Mouse (Mus musculus) forebrain, postnatal 0 days (tissue): ENCODE measurements around the gene Crebzf. TPM values are rescaled to one million over a fixed set of nuclear protein-coding genes. Genes with fewer than 3 reads are reported as not detected.

ENCODE experiments used
- ATAC-seq: fragments of 200-750 bp; cut with Nextera tagmentation; 2 replicates; pipeline ENCODE4 v1.8.0; 2017; ENCODE audit warnings: mild to moderate bottlenecking, moderate library complexity
- DNase-seq: peaks from one replicate; pipeline ENCODE4 v3.0.0-alpha.2; 2015
- H3K27ac ChIP-seq: fragments of 300-500 bp; sonication (generic); 2 replicates; pipeline ENCODE4 v1.5.1; 2014; ENCODE audit warnings: low read depth, mild to moderate bottlenecking, antibody characterized with exemption, low read length, moderate library complexity, mixed read lengths
- H3K27me3 ChIP-seq: fragments of 300-500 bp; sonication (generic); 2 replicates; pipeline ENCODE4 v1.6.1; 2014; ENCODE audit warnings: mild to moderate bottlenecking, low read length, mixed read lengths; ENCODE audit not compliant: insufficient read depth
- H3K36me3 ChIP-seq: fragments of 300-500 bp; sonication (generic); 2 replicates; pipeline ENCODE4 v1.6.1; 2014; ENCODE audit warnings: mild to moderate bottlenecking, moderate library complexity; ENCODE audit not compliant: insufficient read depth
- H3K4me1 ChIP-seq: fragments of 300-500 bp; sonication (generic); 2 replicates; pipeline ENCODE4 v1.6.1; 2014; ENCODE audit warnings: antibody characterized with exemption; ENCODE audit not compliant: insufficient read depth
- H3K4me2 ChIP-seq: fragments of 300-500 bp; sonication (generic); 2 replicates; pipeline ENCODE4 v1.6.1; 2014; ENCODE audit warnings: low read depth, mild to moderate bottlenecking, moderate library complexity
- H3K4me3 ChIP-seq: fragments of 300-500 bp; sonication (generic); 2 replicates; pipeline ENCODE4 v1.5.1; 2014; ENCODE audit warnings: low read depth, low read length, mixed read lengths
- H3K9ac ChIP-seq: fragments of 300-500 bp; sonication (generic); 2 replicates; pipeline ENCODE4 v1.6.1; 2014; ENCODE audit warnings: mild to moderate bottlenecking
- H3K9me3 ChIP-seq: fragments of 300-500 bp; sonication (generic); 2 replicates; pipeline ENCODE4 v1.6.1; 2016; ENCODE audit warnings: low read length
- CTCF ChIP-seq: sonication (generic); IDR thresholded peaks from 2 replicates; pipeline ENCODE4 v1.5.1; 2016; ENCODE audit warnings: antibody characterized with exemption, control low read depth, low read depth
- WGBS: fragments of 180-500 bp; shearing (Covaris S2); extraction: QIAGEN DNeasy Blood & Tissue Kit; methylation state at CpG from one replicate; pipeline ENCODE4 v1.1.7; 2014; 5-methylcytosine and 5-hydroxymethylcytosine counted together
- polyA plus RNA-seq: library from polyadenylated mRNA; unstranded; fragments of >200 nt; fragmentation: Nextera tagmentation; extraction: Ambion mirVana; gene quantifications from 2 replicates; pipeline ENCODE4 v1.2.1, GENCODE M21; 2015
- total RNA-seq: library from RNA; depleted of rRNA; stranded (reverse); fragments of >200 nt; gene quantifications from 2 replicates; pipeline ENCODE4 v1.2.3, GENCODE M21; 2014; rRNA removed

The Crebzf gene
- total RNA-seq = 99.8 and 112 TPM in 2 replicates
- polyA plus RNA-seq = 15.5 and 17.0 TPM in 2 replicates

GRCm38 (mm10) chr7:90442518-90443080, at the start of gene Crebzf:
Gene Crebzf, plus strand, starts transcription at chr7:90442729.
- H3K4me1 ChIP-seq = peaks cover 5% of the 10 kb centered on the region; the same call in 1 of the 2 replicates
- DNase-seq = peak; percentile 99
- peak within 1 kb of the TSS; percentile 94 for H3K9ac ChIP-seq
- H3K4me3 ChIP-seq = peak within 1 kb of the TSS; percentile 98
- H3K27me3 ChIP-seq = no peaks in the 10 kb centered on the region
- H3K9me3 ChIP-seq = no peaks in the 10 kb centered on the region
- peak within 1 kb of the TSS; percentile 99 for H3K27ac ChIP-seq
- no peaks in the 10 kb centered on the region for H3K36me3 ChIP-seq
- H3K4me2 ChIP-seq = peak within 1 kb of the TSS; percentile 75
- under 1% methylated on average over 54 of the region's 54 CpGs for WGBS
- no peak for TF ChIP-seq CTCF
- peak; percentile 97 for ATAC-seq

DNA sequence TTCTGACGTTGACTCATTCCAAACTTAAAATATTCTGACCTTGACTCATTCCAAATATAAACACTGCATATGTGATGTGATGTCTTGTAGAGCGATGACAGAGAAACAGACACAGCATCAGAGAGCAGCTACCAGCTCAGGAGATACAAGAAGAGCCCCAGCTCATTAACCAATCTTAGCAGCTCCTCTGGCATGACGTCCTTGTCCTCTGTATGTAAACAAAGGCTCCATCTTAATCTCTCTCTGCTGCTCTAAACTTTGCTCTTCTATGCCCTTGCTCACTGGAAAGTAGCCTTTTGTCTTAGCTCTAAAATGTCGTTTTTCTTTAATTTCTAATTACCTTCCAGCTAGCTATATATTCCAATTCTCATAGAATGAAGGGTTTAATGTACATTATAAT, 47.5 kb upstream of the Crebzf start:
- H3K9me3 ChIP-seq = no peaks in the 10 kb centered on the region
- 54% methylated on average over 4 of the region's 4 CpGs for WGBS

DNA sequence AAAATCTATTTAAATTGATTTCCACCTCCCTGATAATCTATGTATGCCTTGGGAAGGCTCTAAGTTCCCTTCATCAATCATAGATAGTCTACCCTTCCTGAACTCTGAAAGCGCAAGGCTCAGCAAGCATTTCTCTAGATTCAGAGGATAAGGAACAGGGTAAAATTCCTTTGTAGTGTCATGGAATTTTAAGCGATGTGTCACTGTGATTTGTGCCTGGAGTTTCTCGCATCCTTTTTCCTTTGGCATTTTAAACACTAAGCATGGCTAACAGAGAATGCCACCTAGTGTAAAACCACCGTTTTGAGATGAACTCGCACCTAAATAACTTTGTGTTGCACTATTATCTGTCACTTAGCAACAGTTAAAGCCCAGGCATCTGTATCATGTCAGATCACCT, 46.6 kb upstream of the Crebzf start:
- ATAC-seq (no peak), DNase-seq (peak; percentile 5)
- no peak overlapping the region for H3K27ac ChIP-seq
- no peak overlapping the region for H3K9ac ChIP-seq
- H3K4me2 ChIP-seq = no peak overlapping the region
- no peaks in the 10 kb centered on the region for H3K36me3 ChIP-seq
- no peak for TF ChIP-seq CTCF
- WGBS = 69% methylated on average over 5 of the region's 5 CpGs
- no peaks in the 10 kb centered on the region for H3K27me3 ChIP-seq
- no peaks in the 10 kb centered on the region for H3K9me3 ChIP-seq
- H3K4me1 ChIP-seq = no peaks in the 10 kb centered on the region; the same call in 1 of the 2 replicates
- H3K4me3 ChIP-seq = no peak overlapping the region

More for the DNA sequence above, 47.5 kb upstream of the Crebzf start:
- DNase-seq (no peak), ATAC-seq (no peak)
- TF ChIP-seq CTCF = no peak
- H3K4me1 ChIP-seq = no peaks in the 10 kb centered on the region; the same call in 1 of the 2 replicates
- H3K27me3 ChIP-seq = no peaks in the 10 kb centered on the region
- no peak overlapping the region for H3K27ac ChIP-seq
- H3K9ac ChIP-seq = no peak overlapping the region
- H3K4me2 ChIP-seq = no peak overlapping the region
- no peaks in the 10 kb centered on the region for H3K36me3 ChIP-seq
- H3K4me3 ChIP-seq = no peak overlapping the region

DNA sequence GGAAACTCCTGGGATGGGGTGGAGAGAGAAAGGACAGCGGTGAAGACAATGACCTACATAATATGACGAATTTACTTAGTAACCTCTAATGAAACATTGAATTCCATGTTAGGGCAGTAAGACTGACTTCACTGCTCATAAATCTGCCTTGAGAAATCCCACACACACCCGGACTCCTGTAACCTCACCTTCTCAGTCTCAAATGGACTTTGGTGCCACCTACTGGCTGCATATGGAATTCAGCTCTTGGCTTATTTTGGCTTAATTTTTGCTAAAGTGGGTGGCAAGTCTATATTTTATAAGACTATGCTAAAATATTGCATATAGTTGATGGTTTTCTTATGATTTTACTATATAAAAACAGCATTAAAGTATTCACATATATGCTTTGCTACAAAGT, 32.6 kb upstream of the Crebzf start:
- WGBS = 57% methylated on average over 3 of the region's 3 CpGs
- H3K36me3 ChIP-seq = no peaks in the 10 kb centered on the region
- ATAC-seq = no peak
- H3K4me1 ChIP-seq = no peaks in the 10 kb centered on the region
- H3K27me3 ChIP-seq = no peaks in the 10 kb centered on the region
- DNase-seq = peak; percentile 73
- TF ChIP-seq CTCF = peak; percentile 83
- H3K9me3 ChIP-seq = no peaks in the 10 kb centered on the region
- no peak overlapping the region for H3K4me3 ChIP-seq
- H3K9ac ChIP-seq = no peak overlapping the region
- H3K27ac ChIP-seq = no peak overlapping the region
- H3K4me2 ChIP-seq = no peak overlapping the region

- H3K4me3 ChIP-seq = peak within 1 kb of the TSS; percentile 46
- no peaks in the 10 kb centered on the region for H3K9me3 ChIP-seq
- no peak for TF ChIP-seq CTCF
- peak within 1 kb of the TSS; percentile 28 for H3K9ac ChIP-seq
- ATAC-seq (peak; percentile 100), DNase-seq (peak; percentile 92)
- no peaks in the 10 kb centered on the region for H3K27me3 ChIP-seq
- H3K4me2 ChIP-seq = peak within 1 kb of the TSS; percentile 68
- H3K4me1 ChIP-seq = 0 out of 2 replicates have a peak, but pooled peaks cover 5% of the 10 kb centered on the region
- 19% methylated on average over 29 of the region's 29 CpGs for WGBS
- H3K36me3 ChIP-seq = no peaks in the 10 kb centered on the region
- peak within 1 kb of the TSS; percentile 40; the same call in 1 of the 2 replicates for H3K27ac ChIP-seq
Measured at GRCm38 (mm10) chr7:90426020-90427001, 16.2 kb upstream of the Crebzf start, which contains the start of gene Ccdc89. Gene Ccdc89, plus strand, starts transcription at chr7:90426577.

DNA sequence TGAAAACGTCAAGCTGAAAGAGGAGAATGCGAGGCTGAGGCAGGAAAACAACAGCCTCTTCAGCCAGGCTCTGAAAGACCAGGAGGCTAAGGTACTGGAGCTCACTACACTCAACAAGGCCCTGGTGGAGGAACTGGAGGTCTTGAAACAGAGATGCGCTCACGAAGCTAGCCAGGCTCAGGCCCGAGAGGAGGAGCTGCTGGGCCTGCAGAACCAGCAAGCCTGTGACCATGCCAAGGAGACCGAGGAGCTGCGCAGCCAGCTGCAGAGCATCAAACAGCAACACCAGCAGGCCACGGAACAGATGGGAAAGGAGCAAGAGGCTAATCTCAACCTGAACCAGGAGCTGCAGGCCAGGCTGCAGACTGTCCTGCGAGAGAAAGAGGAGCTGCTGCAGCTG, 15.5 kb upstream of the Crebzf start:
- peak overlapping the region; percentile 46 for H3K4me3 ChIP-seq
- no peak for ATAC-seq
- WGBS = 67% methylated on average over 9 of the region's 9 CpGs

More for the DNA sequence above, 15.5 kb upstream of the Crebzf start:
- no peaks in the 10 kb centered on the region for H3K27me3 ChIP-seq
- H3K36me3 ChIP-seq = no peaks in the 10 kb centered on the region
- no peak overlapping the region for H3K27ac ChIP-seq
- no peak for TF ChIP-seq CTCF
- H3K9me3 ChIP-seq = no peaks in the 10 kb centered on the region
- no peak for DNase-seq
- peak overlapping the region; percentile 68 for H3K4me2 ChIP-seq
- H3K9ac ChIP-seq = 0 out of 2 replicates have a peak overlapping the region, but pooled peaks have one; percentile 28
- 0 out of 2 replicates have a peak, but pooled peaks cover 5% of the 10 kb centered on the region for H3K4me1 ChIP-seq
